Mouse (Mus musculus) liver, postnatal 0 days (tissue): ENCODE measurements around the gene Surf2.

ENCODE experiments used
- CTCF ChIP-seq: sonication (generic); IDR thresholded peaks from 2 replicates; pipeline ENCODE4 v1.5.1; 2016; ENCODE audit warnings: antibody characterized with exemption, low read depth
- EP300 ChIP-seq: IDR thresholded peaks from 2 replicates; pipeline ENCODE4 v1.6.1; 2016; ENCODE audit warnings: antibody characterized with exemption, low read depth, mild to moderate bottlenecking

DNA sequence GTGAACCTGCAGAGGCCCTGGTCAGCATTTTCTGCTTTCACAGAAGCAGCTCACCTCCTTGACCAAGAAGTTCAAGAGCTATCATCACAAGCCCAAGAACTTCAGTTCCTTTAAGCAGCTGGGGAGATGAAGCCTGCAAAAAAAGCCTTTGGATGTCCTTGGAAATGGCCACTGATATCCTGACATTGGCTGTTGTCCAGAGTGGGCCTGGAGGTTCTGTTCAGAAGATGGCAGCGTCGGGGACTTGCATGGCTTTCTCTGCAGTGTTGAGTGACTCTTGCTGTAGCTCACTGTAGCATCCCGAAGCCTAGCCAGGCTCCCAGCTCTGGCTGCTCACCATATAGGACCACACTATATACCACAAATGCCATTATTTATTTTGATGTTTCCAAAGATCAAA lies 3.5 kb downstream of the Surf2 start:
- TF ChIP-seq CTCF (no peak), EP300 (no peak)
